Mouse (Mus musculus): ENCODE measurements around the gene Agtrap. TPM values are rescaled to one million over a fixed set of nuclear protein-coding genes. Genes with fewer than 3 reads are reported as not detected.

The Agtrap gene
- polyA plus RNA-seq, 1 experiment from 2014 or later = 14.0 TPM

DNA sequence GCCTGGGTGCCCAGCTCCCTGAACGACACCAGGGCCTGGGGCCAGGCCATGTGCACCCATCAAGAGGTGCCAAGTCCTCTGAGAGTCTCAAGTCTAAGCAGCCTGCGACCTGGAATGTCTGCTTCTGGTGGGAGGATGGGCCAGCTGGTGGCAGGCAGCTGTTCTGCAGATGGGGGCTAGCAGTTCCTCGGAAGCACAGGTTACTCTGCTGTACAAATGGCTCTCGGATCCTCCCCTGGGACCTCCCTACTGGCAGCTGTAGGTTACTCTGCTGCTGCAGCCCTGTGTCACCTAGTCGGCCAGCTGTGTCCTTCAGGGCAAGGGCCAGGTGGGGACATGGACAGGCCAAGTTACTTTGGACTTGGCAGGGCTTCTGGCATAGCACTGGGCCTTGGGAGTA lies 16.3 kb downstream of the Agtrap start:
- no peak overlapping the region for H3K4me2 ChIP-seq (replicated peaks)
- H3K9me3 ChIP-seq = no peaks in the 10 kb centered on the region
- H3K9ac ChIP-seq = no peak overlapping the region
- ATAC-seq (ENCODE audit: insufficient number of reproducible peaks, insufficient read depth, low FRiP score, low TSS enrichment) = no peak
- no peaks in the 10 kb centered on the region for H3K36me3 ChIP-seq
- H3K4me3 ChIP-seq = no peak overlapping the region
- H3K4me1 ChIP-seq = 0 out of 2 replicates have a peak, but pooled peaks cover 3% of the 10 kb centered on the region
- no peak overlapping the region for H3K27ac ChIP-seq
- no peaks in the 10 kb centered on the region for H3K27me3 ChIP-seq
- 50% methylated on average over 5 of the region's 5 CpGs for WGBS

GRCm38 (mm10) chr4:148069602-148070218 lies 18.1 kb downstream of the Agtrap start:
- WGBS = 83% methylated on average over 9 of the region's 9 CpGs
- no peaks in the 10 kb centered on the region for H3K36me3 ChIP-seq
- H3K27me3 ChIP-seq = no peaks in the 10 kb centered on the region
- no peak overlapping the region for H3K9ac ChIP-seq
- no peaks in the 10 kb centered on the region for H3K9me3 ChIP-seq
- no peak overlapping the region for H3K4me3 ChIP-seq
- no peak overlapping the region for H3K4me2 ChIP-seq (replicated peaks)
- ATAC-seq (ENCODE audit: insufficient number of reproducible peaks, insufficient read depth, low FRiP score, low TSS enrichment) = no peak
- no peak overlapping the region for H3K27ac ChIP-seq
- H3K4me1 ChIP-seq = 0 out of 2 replicates have a peak, but pooled peaks cover 3% of the 10 kb centered on the region

GRCm38 (mm10) chr4:148067346-148067745 lies 20.5 kb downstream of the Agtrap start:
- no peak for ATAC-seq (ENCODE audit: insufficient number of reproducible peaks, insufficient read depth, low FRiP score, low TSS enrichment)

GRCm38 (mm10) chr4:148066401-148066744 lies 21.5 kb downstream of the Agtrap start:
- no peaks in the 10 kb centered on the region for H3K27me3 ChIP-seq

More at GRCm38 (mm10) chr4:148067346-148067745, 20.5 kb downstream of the Agtrap start:
- Histone ChIP-seq H3K4me2 (replicated peaks) (no peak overlapping the region), H3K9ac (no peak overlapping the region), H3K9me3 (no peaks in the 10 kb centered on the region), H3K4me3 (no peak overlapping the region), H3K27me3 (no peaks in the 10 kb centered on the region), H3K4me1 (0 out of 2 replicates have a peak, but pooled peaks cover 3% of the 10 kb centered on the region), H3K36me3 (no peaks in the 10 kb centered on the region), H3K27ac (no peak overlapping the region)
- WGBS = 90% methylated on average over 8 of the region's 8 CpGs

DNA sequence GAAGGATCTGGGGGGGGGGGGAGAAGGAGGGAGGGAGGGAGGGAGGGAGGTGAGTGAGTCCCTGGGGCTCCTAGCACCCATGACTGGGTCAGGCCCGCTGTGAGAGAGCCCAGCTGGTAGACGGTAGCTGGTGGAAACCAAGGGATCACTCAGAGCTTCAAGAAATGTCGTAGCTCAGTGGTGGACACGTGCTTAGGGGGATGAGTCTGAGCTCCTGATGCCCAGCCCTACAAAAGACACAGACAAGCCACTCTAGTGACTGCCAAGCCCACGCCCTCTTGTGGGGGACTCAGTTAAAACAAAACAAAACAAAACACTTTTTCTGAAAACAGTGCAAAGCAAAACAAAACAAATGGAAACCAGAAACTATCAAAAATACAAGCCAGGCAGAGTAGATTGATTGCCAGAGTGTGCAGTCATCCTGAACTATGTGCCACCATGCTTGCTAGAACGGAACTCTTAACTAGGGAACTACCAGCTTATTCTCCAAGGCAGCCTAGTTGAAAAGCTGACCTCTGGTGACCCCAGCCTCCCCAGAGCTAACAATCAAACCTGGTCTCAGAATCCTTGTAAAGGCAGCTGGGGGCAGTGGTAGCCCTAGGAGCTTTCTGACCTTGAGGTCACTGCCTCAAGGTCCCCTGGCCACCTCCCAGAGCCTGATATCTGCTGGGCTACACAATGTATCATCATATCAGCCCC lies 22.0 kb downstream of the Agtrap start:
- Histone ChIP-seq H3K4me1 (no peaks in the 10 kb centered on the region), H3K36me3 (no peaks in the 10 kb centered on the region), H3K4me2 (replicated peaks) (no peak overlapping the region), H3K27ac (no peak overlapping the region), H3K9ac (no peak overlapping the region), H3K27me3 (no peaks in the 10 kb centered on the region), H3K9me3 (no peaks in the 10 kb centered on the region), H3K4me3 (no peak overlapping the region)
- ATAC-seq (ENCODE audit: insufficient number of reproducible peaks, insufficient read depth, low FRiP score, low TSS enrichment) = no peak
- WGBS = 39% methylated on average over 6 of the region's 6 CpGs

More at GRCm38 (mm10) chr4:148066401-148066744, 21.5 kb downstream of the Agtrap start:
- Histone ChIP-seq H3K4me1 (0 out of 2 replicates have a peak, but pooled peaks cover 1% of the 10 kb centered on the region), H3K9ac (no peak overlapping the region), H3K4me3 (no peak overlapping the region), H3K27ac (no peak overlapping the region), H3K4me2 (replicated peaks) (no peak overlapping the region), H3K36me3 (no peaks in the 10 kb centered on the region), H3K9me3 (no peaks in the 10 kb centered on the region)
- 42% methylated on average over 9 of the region's 9 CpGs for WGBS
- no peak for ATAC-seq (ENCODE audit: insufficient number of reproducible peaks, insufficient read depth, low FRiP score, low TSS enrichment)

GRCm38 (mm10) chr4:148061086-148061480 lies 26.7 kb downstream of the Agtrap start:
- Histone ChIP-seq H3K36me3 (peaks cover 26% of the 10 kb centered on the region), H3K9me3 (no peaks in the 10 kb centered on the region), H3K4me3 (no peak overlapping the region), H3K27ac (no peak overlapping the region), H3K9ac (no peak overlapping the region), H3K4me1 (no peaks in the 10 kb centered on the region), H3K27me3 (no peaks in the 10 kb centered on the region), H3K4me2 (replicated peaks) (no peak overlapping the region)
- 87% methylated on average over 9 of the region's 9 CpGs for WGBS
- ATAC-seq (ENCODE audit: insufficient number of reproducible peaks, insufficient read depth, low FRiP score, low TSS enrichment) = no peak

- H3K27ac ChIP-seq = no peak overlapping the region
- 55% methylated on average over 13 of the region's 13 CpGs for WGBS
- H3K36me3 ChIP-seq = peaks cover 32% of the 10 kb centered on the region
- ATAC-seq (ENCODE audit: insufficient number of reproducible peaks, insufficient read depth, low FRiP score, low TSS enrichment) = 0 out of 2 replicates have a peak, but pooled peaks have one; percentile 39
- H3K9me3 ChIP-seq = no peaks in the 10 kb centered on the region
- H3K4me3 ChIP-seq = no peak overlapping the region
- no peak overlapping the region for H3K9ac ChIP-seq
- H3K4me1 ChIP-seq = no peaks in the 10 kb centered on the region
- H3K4me2 ChIP-seq (replicated peaks) = no peak overlapping the region
- H3K27me3 ChIP-seq = no peaks in the 10 kb centered on the region
Measured at GRCm38 (mm10) chr4:148060120-148061085, 27.4 kb downstream of the Agtrap start.

- H3K27ac ChIP-seq = no peak overlapping the region
- peaks cover 45% of the 10 kb centered on the region for H3K36me3 ChIP-seq
- no peaks in the 10 kb centered on the region for H3K4me1 ChIP-seq
- ATAC-seq (ENCODE audit: insufficient number of reproducible peaks, insufficient read depth, low FRiP score, low TSS enrichment) = no peak
- H3K9ac ChIP-seq = no peak overlapping the region
- H3K4me2 ChIP-seq (replicated peaks) = no peak overlapping the region
- no peak overlapping the region for H3K4me3 ChIP-seq
- WGBS = 88% methylated on average over 6 of the region's 6 CpGs
- H3K27me3 ChIP-seq = no peaks in the 10 kb centered on the region
- H3K9me3 ChIP-seq = no peaks in the 10 kb centered on the region
Measured at GRCm38 (mm10) chr4:148058993-148059392, 28.8 kb downstream of the Agtrap start.

DNA sequence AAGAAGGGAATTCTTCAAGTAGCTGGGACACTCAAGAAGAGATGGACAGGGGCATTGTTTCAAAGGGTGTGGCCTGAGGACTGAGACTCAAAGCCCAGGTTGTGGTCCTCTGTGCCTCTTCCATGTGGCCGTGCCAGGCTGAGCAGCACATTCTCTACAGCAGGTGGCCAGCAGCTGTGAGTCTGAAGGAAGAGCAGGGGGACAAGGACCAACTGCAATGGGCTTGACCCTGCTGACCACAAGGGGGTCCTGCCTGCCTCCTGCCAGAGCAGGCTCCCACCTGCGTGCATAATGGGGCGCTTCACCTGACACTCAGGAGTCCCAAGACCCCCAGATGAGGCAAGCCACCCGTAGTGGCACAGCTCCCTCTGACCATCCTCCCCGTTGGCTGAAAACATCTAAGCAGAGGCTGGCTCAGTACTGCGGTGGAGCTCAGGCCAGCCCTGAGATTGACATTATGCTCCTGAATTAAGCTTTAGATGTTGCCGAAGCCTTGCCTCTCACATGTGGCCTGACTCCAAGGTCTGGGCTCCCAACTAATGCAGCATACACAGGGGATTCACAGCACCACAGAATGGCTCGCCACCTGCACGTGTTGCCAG lies 29.5 kb downstream of the Agtrap start:
- H3K27ac ChIP-seq = no peak overlapping the region
- no peak overlapping the region for H3K9ac ChIP-seq
- no peaks in the 10 kb centered on the region for H3K27me3 ChIP-seq
- 89% methylated on average over 9 of the region's 9 CpGs for WGBS
- H3K9me3 ChIP-seq = no peaks in the 10 kb centered on the region
- H3K4me3 ChIP-seq = no peak overlapping the region
- ATAC-seq (ENCODE audit: insufficient number of reproducible peaks, insufficient read depth, low FRiP score, low TSS enrichment) = no peak
- no peak overlapping the region for H3K4me2 ChIP-seq (replicated peaks)
- no peaks in the 10 kb centered on the region for H3K4me1 ChIP-seq
- peaks cover 52% of the 10 kb centered on the region for H3K36me3 ChIP-seq

GRCm38 (mm10) chr4:148057661-148058209 lies 30.1 kb downstream of the Agtrap start:
- 61% methylated on average over 5 of the region's 5 CpGs for WGBS
- H3K4me2 ChIP-seq (replicated peaks) = no peak overlapping the region
- no peaks in the 10 kb centered on the region for H3K27me3 ChIP-seq
- ATAC-seq (ENCODE audit: insufficient number of reproducible peaks, insufficient read depth, low FRiP score, low TSS enrichment) = no peak
- no peak overlapping the region for H3K27ac ChIP-seq
- no peak overlapping the region for H3K4me3 ChIP-seq
- H3K4me1 ChIP-seq = no peaks in the 10 kb centered on the region
- no peak overlapping the region for H3K9ac ChIP-seq
- H3K36me3 ChIP-seq = peaks cover 58% of the 10 kb centered on the region
- H3K9me3 ChIP-seq = no peaks in the 10 kb centered on the region

DNA sequence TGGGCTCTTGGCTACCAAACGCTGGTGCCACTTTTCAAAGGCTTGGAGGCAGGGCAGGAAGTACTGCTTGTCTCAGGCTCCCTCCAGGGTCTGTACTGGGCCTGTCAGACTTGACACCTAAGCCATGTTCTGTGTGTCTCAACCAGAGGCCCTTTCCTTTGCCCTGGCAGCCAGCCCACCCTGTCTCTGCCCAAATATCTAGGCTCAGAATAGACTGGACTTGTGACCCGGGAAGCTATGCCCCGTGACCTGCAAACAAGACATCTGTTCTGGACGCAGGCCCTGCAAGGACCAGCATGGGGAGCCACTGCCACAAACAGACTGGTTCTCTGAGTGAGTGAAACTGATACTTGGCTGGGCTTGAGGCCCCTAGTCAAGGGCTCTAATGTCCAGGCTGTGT lies 31.0 kb downstream of the Agtrap start:
- Histone ChIP-seq H3K4me2 (replicated peaks) (no peak overlapping the region), H3K27me3 (no peaks in the 10 kb centered on the region), H3K4me3 (no peak overlapping the region), H3K9ac (no peak overlapping the region), H3K4me1 (no peaks in the 10 kb centered on the region), H3K27ac (no peak overlapping the region), H3K9me3 (no peaks in the 10 kb centered on the region), H3K36me3 (peaks cover 67% of the 10 kb centered on the region)
- ATAC-seq (ENCODE audit: insufficient number of reproducible peaks, insufficient read depth, low FRiP score, low TSS enrichment) = no peak
- WGBS = 83% methylated on average over 4 of the region's 4 CpGs

Measured in embryonic facial prominence, embryonic 12.5 days (tissue).